Mouse (Mus musculus): ENCODE measurements around the gene Cdan1. TPM values are rescaled to one million over a fixed set of nuclear protein-coding genes. Genes with fewer than 3 reads are reported as not detected.

The Cdan1 gene
- total RNA-seq, 2 experiments from 2014 or later: 26.6 to 30.8 TPM

DNA sequence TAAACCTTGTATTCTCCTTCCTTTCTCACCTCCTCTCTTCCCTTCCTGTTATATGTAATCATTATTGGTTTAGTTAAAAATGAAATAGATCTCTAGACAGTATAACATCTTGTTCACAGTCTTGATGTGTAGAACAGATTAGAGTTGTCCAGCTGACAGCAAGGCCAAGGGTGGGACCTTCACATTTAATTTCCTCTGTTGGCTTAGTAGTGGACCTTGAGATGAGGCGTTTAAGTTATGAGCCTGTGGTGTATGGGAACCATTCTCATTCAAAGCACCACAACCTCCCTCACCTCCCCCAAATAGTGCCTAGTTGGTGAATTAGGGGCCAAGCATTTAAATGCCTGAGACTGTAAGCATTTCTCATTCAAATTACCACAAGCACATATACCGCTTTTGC, 182.5 kb downstream of the Cdan1 start:
- no peak for DNase-seq (ENCODE audit: low spot score in 2 of 2)

Other genes with a start within 250 kb of the Cdan1 start
- 10 to 100 TPM; 17.5 to 18.4 TPM for gene Haus2, start 240.7 kb downstream of the Cdan1 start, total RNA-seq (2021)
- 10 to 100 TPM; 25.3 to 25.8 TPM for gene Lrrc57, start 240.6 kb downstream of the Cdan1 start, total RNA-seq (2021)
- gene Stard9, start 221.0 kb downstream of the Cdan1 start, total RNA-seq (2021): 10 to 100 TPM; 11.0 to 12.5 TPM
- 10 to 100 TPM; 61.0 to 69.1 TPM for gene Ttbk2, start 476 bp upstream of the Cdan1 start, total RNA-seq (2021)
- 10 to 100 TPM; 46.3 to 50.1 TPM for gene Ubr1, start 120.6 kb upstream of the Cdan1 start, total RNA-seq (2021)
- gene Tmem62, start 126.9 kb upstream of the Cdan1 start, total RNA-seq (2021): 10 to 100 TPM; 18.2 to 20.9 TPM
- gene Ccndbp1, start 158.3 kb upstream of the Cdan1 start, total RNA-seq (2021): 10 to 100 TPM; 52.7 to 56.3 TPM
- gene Epb42, start 186.9 kb upstream of the Cdan1 start, total RNA-seq (2021): not detected
- gene Tgm5, start 235.7 kb upstream of the Cdan1 start, total RNA-seq (2021): not detected

All from layer of hippocampus, postnatal 10 days (tissue).